Mouse (Mus musculus) retina, postnatal 1 day (tissue): ENCODE measurements around the gene Specc1.
A peak's percentile ranks its signal among the peaks of the same experiment; 100 is the strongest.

Source experiments
- DNase-seq: peaks from one replicate; pipeline ENCODE4 v3.0.0-alpha.2; 2012

The Specc1 gene

DNA sequence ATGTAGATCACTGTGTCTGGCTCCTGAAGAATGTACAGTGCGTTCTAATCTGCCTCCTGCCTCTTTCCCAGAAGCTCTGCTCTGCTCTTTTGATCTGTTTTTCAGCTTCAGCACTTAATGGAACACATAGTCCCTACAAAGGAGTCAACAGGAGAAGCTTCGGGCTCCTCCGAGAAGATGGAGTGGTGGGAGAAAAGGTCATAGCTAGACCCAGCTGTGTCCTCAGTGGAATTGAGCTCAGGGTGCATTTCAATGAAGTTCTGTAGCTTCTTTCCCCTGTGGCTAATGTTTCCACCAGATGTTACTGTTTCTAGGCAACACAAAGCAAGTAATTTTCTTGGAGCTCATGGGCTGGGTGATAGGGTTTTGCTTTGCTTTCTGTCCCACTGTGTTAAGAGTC, 236.6 kb downstream of the Specc1 start:
- DNase-seq: no peak

DNA sequence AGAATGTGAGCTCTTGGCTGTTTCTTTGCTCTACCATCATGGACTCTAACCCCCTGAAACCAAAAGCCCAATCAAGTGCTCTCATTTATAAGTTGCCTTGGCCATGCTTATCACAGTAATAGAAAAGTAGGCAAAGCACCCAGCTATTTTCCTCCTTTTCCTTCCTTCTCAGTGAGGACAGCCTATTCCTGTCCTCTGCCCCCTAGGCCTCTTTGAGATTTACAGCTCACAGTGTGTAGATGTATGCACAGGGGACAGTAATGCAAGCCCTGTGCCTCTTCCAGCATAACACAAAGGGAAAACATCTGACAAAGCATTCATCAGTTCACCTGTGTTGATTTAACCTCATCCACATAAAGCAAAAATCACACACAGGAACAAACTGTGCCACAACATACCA, 237.7 kb downstream of the Specc1 start:
- no peak for DNase-seq

DNA sequence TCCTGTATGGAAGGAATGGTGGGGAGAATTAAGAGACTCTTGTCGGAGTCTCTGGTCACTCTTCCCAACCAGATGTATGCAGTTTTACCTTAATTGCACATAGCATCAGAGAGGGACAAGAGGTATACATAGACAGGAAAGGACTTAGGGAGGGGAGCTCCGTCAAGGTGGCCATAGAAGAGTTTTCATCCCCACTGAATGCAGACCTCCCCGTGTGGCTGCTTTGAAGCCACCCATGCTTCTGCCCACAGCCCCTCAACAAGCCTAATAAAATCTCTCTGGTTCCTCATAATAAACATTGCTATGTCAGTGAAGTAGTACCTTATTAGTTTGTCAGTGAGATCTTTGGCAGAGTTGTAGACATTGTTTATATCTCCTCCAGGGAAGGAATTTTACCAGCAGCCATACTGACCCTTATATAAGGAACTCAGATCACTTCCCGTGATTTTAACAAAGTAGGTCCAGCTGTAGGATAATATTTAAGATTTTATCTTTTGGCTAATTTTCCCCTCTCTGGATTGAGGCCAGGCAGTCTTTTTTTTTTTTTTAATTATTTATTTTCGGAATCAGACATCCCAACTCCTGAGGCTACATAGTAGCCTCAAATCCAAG, 244.4 kb downstream of the Specc1 start:
- no peak for DNase-seq

GRCm38 (mm10) chr11:62202645-62203044, 246.1 kb downstream of the Specc1 start:
- no peak for DNase-seq

DNA sequence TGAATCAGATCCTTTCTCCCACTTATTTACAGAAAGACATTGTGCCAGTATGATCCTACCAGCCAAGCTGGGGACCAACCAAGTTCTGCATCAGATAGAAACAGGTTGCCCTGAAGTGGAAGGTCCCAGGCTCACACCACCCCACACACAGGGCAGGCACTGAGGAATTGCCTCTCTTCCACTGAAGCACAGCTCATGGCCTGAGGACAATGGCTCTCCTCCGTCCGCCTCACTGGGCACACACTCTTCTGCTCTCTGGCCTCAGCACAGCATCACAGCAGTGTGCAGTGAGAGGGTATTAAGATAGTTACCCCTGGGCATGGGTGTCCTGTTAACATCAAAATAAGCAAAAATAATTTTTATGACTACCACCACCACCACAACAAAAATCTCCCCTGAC, 252.5 kb downstream of the Specc1 start:
- peak; percentile 79 for DNase-seq

DNA sequence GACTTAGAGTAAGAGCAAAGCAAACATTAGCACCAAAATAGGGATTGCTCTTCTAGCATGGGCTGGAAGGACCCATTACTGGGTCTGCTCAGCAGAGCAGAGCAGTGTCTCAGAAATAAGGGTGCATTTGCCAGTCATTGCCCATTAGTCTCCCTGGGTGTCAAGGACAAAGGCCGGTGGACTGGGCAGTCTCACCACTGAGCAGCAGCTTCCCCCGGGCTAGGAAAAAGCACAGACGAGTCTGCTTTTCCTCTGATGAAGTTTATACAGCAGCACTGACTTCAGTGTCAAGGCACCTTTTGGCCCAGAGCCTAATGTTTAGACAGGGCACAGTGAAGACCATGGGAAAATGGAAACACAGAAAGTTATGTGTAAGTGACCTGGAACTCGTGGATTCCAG, 253.3 kb downstream of the Specc1 start:
- DNase-seq: peak; percentile 36

DNA sequence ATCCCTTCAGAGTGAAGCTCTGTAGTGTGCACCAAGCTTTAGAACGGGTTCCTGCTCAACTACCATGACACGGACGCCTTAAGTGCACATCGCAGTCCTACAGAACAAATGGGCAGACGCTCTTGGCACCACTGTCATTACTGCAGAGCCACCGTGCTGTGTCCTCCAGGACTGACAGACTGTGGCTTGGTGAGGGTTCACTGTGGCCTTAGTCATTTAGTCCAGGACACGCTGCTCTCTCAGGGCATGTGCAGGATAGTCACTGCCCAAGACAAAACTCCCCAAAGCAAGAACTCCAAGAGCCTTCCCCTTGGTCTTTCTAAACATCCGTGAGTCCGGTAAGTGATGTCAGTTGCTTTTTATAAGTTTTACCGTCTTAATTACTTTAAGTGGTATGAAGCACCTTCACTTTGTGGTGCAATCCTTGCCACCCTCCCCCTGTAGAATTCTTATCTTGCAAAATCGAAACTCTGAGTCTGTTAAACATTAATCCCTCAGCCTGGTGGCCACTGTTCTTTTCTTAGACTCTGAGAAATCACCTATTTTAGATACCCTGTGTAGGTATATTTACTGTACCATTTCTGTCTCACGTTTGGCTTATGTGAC, 256.9 kb downstream of the Specc1 start:
- DNase-seq: no peak

- no peak for DNase-seq
These were observed 258.5 kb downstream of the Specc1 start for GRCm38 (mm10) chr11:62215107-62215506.

DNA sequence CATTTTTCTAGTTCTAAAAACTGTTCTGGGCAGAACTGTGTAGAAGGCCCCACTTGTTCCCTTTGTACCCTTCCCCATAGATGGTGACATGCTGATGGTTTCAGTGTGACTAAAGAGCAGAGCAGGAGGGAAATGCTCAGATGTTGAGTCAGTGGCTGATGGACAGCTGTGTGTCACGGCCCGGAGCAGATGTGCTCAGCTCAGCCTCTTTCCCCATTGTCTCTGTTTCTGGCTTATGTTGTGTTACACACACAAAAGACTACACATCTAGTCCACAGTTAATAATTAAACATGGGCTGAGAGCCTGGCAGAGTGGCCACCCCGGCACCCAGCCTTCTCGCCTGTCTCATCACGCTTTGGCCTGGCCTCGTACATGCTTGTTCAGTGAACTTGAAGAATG, 261.2 kb downstream of the Specc1 start:
- DNase-seq: peak; percentile 59

- DNase-seq: no peak
These were observed 264.4 kb downstream of the Specc1 start for GRCm38 (mm10) chr11:62220756-62221510.

- no peak for DNase-seq
These were observed 266.9 kb downstream of the Specc1 start for GRCm38 (mm10) chr11:62223416-62223815.

DNA sequence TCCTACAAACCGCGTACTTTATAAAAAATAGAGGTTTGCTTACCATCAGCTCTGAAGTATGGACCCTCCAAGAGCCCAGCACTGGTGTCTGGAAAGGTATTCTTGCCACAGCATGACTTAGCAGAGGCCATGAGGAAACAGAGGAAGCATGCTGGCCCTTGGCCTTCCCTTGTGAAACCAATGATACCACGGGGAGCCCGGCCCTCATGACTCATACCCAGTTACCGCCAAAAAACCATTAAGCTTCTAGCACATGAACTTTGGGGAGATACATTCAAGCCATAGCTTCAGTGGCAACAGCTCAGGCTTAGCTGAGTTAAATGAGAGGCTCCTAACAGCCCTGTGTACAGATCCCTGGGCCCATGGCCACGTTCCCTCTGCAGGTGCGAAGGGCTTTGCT, 267.4 kb downstream of the Specc1 start:
- no peak for DNase-seq

- DNase-seq: no peak
These were observed 268.2 kb downstream of the Specc1 start for GRCm38 (mm10) chr11:62224797-62225196.

GRCm38 (mm10) chr11:62240631-62241261, 284.2 kb downstream of the Specc1 start:
- no peak for DNase-seq

- no peak for DNase-seq
These were observed 287.3 kb downstream of the Specc1 start for GRCm38 (mm10) chr11:62243871-62244270.

DNA sequence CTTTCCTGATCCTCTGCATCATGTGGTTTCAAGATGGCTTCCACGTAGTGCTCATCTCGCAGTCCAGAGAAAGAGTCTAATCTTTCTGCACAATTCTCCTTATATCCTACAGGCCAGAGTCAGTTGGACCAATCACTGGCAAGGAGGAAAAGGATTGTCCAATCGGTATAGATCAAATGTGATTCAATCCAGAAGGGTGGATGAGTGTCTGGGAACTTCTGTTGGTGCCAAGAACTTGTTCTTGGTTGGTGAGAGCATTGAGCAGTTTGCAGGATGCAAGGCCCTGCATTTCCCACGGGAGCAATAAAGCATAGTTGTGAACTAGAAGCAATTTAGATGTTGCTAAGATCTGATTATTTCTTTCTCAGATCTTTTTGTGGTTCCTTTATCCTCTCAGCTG, 287.9 kb downstream of the Specc1 start:
- no peak for DNase-seq

GRCm38 (mm10) chr11:62247759-62248400, 291.3 kb downstream of the Specc1 start:
- DNase-seq: no peak

DNA sequence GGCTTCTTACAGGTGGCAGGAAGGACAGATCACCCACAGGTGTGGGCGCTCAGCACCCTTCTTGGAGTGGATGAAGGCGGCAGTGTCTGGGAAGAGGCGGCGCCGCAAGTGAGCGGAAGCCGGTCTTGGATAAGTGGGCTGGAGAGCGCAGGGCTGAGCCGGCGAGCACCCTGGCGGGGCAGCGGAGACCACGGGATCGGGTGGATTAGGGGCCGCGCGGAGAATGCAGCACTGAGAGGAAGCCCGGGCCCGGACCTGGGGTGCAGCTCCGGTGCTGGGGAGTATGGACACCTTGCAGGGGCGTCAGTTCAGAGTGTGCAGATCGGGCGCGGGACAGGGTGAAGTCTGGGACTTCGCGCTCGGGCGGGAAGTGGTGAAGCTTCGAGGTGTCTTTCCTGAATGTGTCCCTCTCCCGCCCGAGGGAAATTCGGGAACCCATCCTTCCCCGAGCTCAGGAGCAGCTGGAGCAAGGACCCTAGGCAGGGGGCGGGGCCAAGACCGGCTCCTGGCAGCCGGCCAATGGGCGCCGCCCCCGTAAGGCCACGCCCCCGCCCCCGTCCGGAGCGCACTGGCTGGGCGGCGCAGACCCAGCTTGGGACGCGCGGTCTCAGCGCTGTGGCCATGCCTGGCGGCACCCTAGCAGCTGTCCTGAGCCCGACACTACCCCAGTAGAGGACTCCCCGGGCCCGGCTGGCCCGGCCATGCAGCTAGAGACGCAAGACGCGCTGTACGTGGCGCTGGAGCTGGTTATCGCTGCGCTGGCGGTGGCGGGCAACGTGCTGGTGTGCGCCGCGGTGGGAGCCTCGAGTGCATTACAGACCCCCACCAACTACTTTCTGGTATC, 292.1 kb downstream of the Specc1 start, which contains the start of gene Adora2b:
Adora2b (plus strand) TSS at position 584 of the 844 bp plus-strand sequence.
- peak; percentile 90 for DNase-seq

DNA sequence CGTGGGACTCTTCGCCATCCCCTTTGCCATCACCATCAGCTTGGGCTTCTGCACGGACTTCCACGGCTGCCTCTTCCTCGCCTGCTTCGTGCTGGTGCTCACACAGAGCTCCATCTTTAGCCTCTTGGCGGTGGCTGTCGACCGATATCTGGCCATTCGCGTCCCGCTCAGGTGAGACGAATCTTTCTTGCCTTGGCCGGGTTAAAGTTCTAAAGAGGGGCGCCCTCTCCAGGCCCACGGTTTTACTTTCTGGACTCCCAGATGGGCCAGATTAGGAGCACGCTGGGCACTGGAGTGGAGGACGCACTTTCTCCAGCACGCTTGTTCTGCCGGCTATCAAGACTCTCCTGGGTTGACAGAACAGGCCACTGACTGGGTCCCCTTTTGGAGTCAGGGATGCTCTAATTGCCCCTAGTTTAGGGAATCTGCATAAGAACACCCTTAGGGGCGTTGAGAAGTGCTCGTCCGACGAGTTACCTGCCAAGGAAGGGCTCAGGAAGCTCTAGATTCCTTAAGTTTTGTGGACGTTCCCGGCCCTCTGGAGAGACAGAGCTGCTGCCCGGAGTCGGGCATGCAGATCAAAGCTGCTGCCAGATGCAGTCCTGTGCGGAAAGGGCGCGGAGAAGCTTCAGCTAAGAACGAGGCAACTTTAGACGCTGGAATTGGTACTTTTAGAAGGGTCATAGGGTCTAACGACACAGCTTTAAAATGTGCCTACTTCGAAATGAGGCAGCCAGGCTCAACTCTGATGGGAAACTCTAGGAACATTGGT, 292.9 kb downstream of the Specc1 start:
- peak; percentile 57 for DNase-seq

DNA sequence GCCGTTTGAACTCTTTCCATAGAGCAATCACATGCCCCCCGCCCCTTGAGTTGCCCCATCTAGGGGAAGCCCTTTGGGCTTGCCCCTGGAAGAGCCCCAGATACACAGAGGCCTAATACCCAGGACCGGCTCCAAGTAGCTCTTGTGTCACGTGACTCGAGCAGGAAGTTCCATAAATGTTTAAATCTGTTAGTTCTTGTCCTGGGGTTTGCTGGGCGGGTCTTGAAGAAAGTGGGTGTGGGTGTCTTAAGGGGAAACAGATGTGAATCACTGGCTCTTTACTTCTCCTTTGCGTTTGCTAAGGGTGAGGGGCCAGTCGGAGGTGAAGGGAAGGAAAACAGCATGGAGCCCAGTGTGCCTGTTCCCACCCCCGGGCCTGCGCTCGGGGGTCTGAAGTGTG, 294.5 kb downstream of the Specc1 start:
- DNase-seq: no peak

GRCm38 (mm10) chr11:62253380-62253779, 296.8 kb downstream of the Specc1 start:
- no peak for DNase-seq
